ENCODE assay signal across 9 mouse cellular contexts in the genomic region with DNA sequence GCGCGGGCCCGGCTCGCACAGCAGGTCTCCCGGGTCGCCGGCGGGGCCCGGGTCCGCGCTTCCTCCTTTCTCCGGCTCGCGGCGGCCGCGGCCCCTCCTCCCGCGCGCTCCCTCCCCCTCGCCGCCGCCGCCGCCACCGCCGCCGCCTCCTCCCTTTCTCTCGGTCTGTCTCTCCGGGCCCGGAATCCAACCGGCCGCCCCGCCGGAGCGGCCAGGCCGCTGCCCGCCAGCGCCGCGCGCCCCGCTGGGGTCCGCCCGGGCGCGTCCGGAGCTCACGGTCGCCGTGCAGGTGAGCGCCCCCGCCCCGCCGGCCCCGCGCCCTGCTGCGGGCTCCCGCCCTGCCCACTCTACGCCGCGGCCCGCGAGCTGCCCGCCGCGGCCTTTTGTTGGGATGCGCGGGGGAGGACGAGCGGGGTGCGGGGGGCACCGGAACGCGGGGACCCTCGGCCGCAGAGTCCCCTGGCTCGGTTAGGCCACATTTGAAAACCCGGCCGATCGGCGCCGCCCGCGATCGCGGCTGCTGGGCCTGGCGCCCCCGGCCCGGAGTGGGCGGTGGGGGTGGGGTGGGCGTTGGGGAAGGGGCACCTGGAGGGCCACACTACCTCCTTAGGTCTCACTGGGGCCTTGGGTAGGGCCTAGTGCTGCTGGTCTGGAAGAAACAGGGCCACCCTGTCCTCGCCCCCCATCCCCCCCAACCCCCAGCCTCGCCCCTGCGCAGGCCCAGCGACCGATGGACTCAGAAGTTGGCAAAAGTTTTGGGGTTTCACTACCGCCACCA. TPM values are rescaled to one million over a fixed set of nuclear protein-coding genes. Genes with fewer than 3 reads are reported as not detected.
DNase-seq lines count a peak whose midpoint lies in the region; ATAC-seq and TF ChIP-seq lines count a peak whose summit lies in the region.
"Had no signal": no experiment of that assay in that cellular context is flagged by ENCODE, and none has a peak within 500 bp of the region (broad histone marks: within the 10 kb centered on the region; RNA-seq: fewer than 3 reads in every experiment).

No protein-coding gene starts in this region.

- no peaks in the 10 kb centered on the region for H3K9me3 ChIP-seq in embryonic facial prominence, embryonic 12.5 days
- H3K9me3 ChIP-seq in hindbrain, embryonic 10.5 days = no peaks in the 10 kb centered on the region
- H3K9me3 ChIP-seq in limb, embryonic 14.5 days (ENCODE audit: control insufficient read depth, low read length) = no peaks in the 10 kb centered on the region
- H3K9me3 ChIP-seq in neural tube, embryonic 12.5 days = no peaks in the 10 kb centered on the region

- H3K27me3 ChIP-seq in liver, adult 2 months (ENCODE audit: control insufficient read depth, insufficient read depth, low read length) = no peaks in the 10 kb centered on the region
- no peaks in the 10 kb centered on the region for H3K27me3 ChIP-seq in Patski
- no peaks in the 10 kb centered on the region for H3K27me3 ChIP-seq in embryonic facial prominence, embryonic 12.5 days
- H3K27me3 ChIP-seq in hindbrain, embryonic 10.5 days (ENCODE audit: insufficient read depth, poor library complexity, severe bottlenecking) = peaks cover 15% of the 10 kb centered on the region; the same call in 1 of the 2 replicates
- H3K27me3 ChIP-seq in limb, embryonic 14.5 days (ENCODE audit: control insufficient read depth, insufficient read depth, low read length) = no peaks in the 10 kb centered on the region
- H3K27me3 ChIP-seq in neural tube, embryonic 12.5 days (replicated peaks) = no peaks in the 10 kb centered on the region

- H3K27ac ChIP-seq in liver, adult 2 months (replicated peaks; ENCODE audit: insufficient read depth, low read depth, low read length) = no peak overlapping the region
- peak overlapping the region; percentile 94 for H3K27ac ChIP-seq in embryonic facial prominence, embryonic 12.5 days
- H3K27ac ChIP-seq in hindbrain, embryonic 10.5 days = peak overlapping the region; percentile 99
- peak overlapping the region; percentile 94 for H3K27ac ChIP-seq in limb, embryonic 14.5 days (replicated peaks; ENCODE audit: low read depth, low read length)
- peak overlapping the region; percentile 86 for H3K27ac ChIP-seq in neural tube, embryonic 12.5 days
- H3K27ac ChIP-seq: macrophage had no signal

- no peak for TF ChIP-seq POLR2A in liver, adult 2 months (IDR thresholded peaks at IDR 0.05; ENCODE audit: extremely low read depth, insufficient read depth, low read length)
- TF ChIP-seq POLR2A in limb, embryonic 14.5 days (IDR thresholded peaks at IDR 0.05; ENCODE audit: borderline replicate concordance, extremely low read depth, insufficient read depth, insufficient read length) = no peak

- H3K36me3 ChIP-seq in liver, adult 2 months (ENCODE audit: control insufficient read depth, insufficient read depth, low read length) = no peaks in the 10 kb centered on the region
- peaks cover 20% of the 10 kb centered on the region for H3K36me3 ChIP-seq in embryonic facial prominence, embryonic 12.5 days
- peaks cover 23% of the 10 kb centered on the region for H3K36me3 ChIP-seq in hindbrain, embryonic 10.5 days
- H3K36me3 ChIP-seq in limb, embryonic 14.5 days (ENCODE audit: control insufficient read depth, insufficient read depth, low read length) = peaks cover 16% of the 10 kb centered on the region
- H3K36me3 ChIP-seq in neural tube, embryonic 12.5 days = peaks cover 12% of the 10 kb centered on the region

- no peaks in the 10 kb centered on the region for H3K79me2 ChIP-seq in liver, adult 2 months (ENCODE audit: control insufficient read depth, insufficient read depth, low read length)

- POLR2A ChIA-PET in Patski (lab: Charles Lee) = interaction anchor here (0.6 to 1.8 kb wide), 8 partner anchors 10 to 209 kb away, joined by 3 to 12 read pairs (median 4); no protein-coding TSS in a partner anchor

- ATAC-seq in Patski = peak; percentile 5
- ATAC-seq in embryonic facial prominence, embryonic 12.5 days (ENCODE audit: insufficient number of reproducible peaks, insufficient read depth, low FRiP score, low TSS enrichment) = no peak; the same call in 1 of the 2 replicates
- peak; percentile 46 for ATAC-seq in limb, embryonic 14.5 days (ENCODE audit: low FRiP score, low read depth)
- ATAC-seq in neural tube, embryonic 12.5 days (ENCODE audit: low FRiP score, low read depth) = peak; percentile 30; the same call in 1 of the 2 replicates

- no peak for DNase-seq in liver, adult 2 months (ENCODE audit: extremely low read depth, low read depth, low spot score)
- DNase-seq in liver (no peak), Patski (ENCODE audit: low read depth, low spot score) (no peak)
- peak; percentile 58 for DNase-seq in hindbrain, embryonic 10.5 days (ENCODE audit: low spot score)
- no peak for DNase-seq in limb, embryonic 14.5 days (ENCODE audit: low spot score)
- DNase-seq in frontal cortex, adult 2 months (ENCODE audit: extremely low spot score in 1 of 2, low spot score in 1 of 2) = no peak

- H3K4me1 ChIP-seq in liver, adult 2 months (ENCODE audit: control insufficient read depth, insufficient read depth, low read length) = no peaks in the 10 kb centered on the region; the same call in none of the 2 replicates
- H3K4me1 ChIP-seq in embryonic facial prominence, embryonic 12.5 days = peaks cover 51% of the 10 kb centered on the region
- peaks cover 75% of the 10 kb centered on the region for H3K4me1 ChIP-seq in hindbrain, embryonic 10.5 days (replicated peaks)
- H3K4me1 ChIP-seq in limb, embryonic 14.5 days (ENCODE audit: control insufficient read depth, insufficient read depth, low read length) = peaks cover 30% of the 10 kb centered on the region
- H3K4me1 ChIP-seq in neural tube, embryonic 12.5 days = peaks cover 44% of the 10 kb centered on the region

- WGBS in liver, adult 2 months = 5% methylated on average over 47 of the region's 98 CpGs
- WGBS in embryonic facial prominence, embryonic 12.5 days = 1% methylated on average over 58 of the region's 98 CpGs
- 1% methylated on average over 65 of the region's 98 CpGs for WGBS in hindbrain, embryonic 10.5 days
- 1% methylated on average over 27 of the region's 98 CpGs for WGBS in limb, embryonic 14.5 days
- WGBS in neural tube, embryonic 12.5 days = 1% methylated on average over 70 of the region's 98 CpGs

- CTCF ChIA-PET in Patski (lab: Charles Lee) = interaction anchor here (2.4 kb wide), 1 partner anchor 34 kb away, joined by 6 read pairs; no protein-coding TSS in a partner anchor

- no peak for TF ChIP-seq CTCF in liver, adult 2 months (IDR thresholded peaks at IDR 0.05; ENCODE audit: low read depth, low read length)
- no peak for TF ChIP-seq CTCF in Patski (IDR thresholded peaks at IDR 0.05)

- in situ Hi-C loops in Patski (cut with MboI; ENCODE audit: low pct_unique_long_range_greater_than_20kb) = no loop called here

- peak overlapping the region; percentile 64 for H3K4me2 ChIP-seq in embryonic facial prominence, embryonic 12.5 days (replicated peaks)
- H3K4me2 ChIP-seq in limb, embryonic 14.5 days (replicated peaks; ENCODE audit: low read depth, low read length, severe bottlenecking) = peak overlapping the region; percentile 78
- H3K4me2 ChIP-seq in neural tube, embryonic 12.5 days (replicated peaks) = peak overlapping the region; percentile 90

- peak overlapping the region; percentile 50; the same call in 1 of the 2 replicates for H3K4me3 ChIP-seq in liver, adult 2 months (ENCODE audit: insufficient read depth, low read depth, low read length)
- H3K4me3 ChIP-seq in embryonic facial prominence, embryonic 12.5 days = peak overlapping the region; percentile 65
- H3K4me3 ChIP-seq in hindbrain, embryonic 10.5 days = peak overlapping the region; percentile 87
- peak overlapping the region; percentile 87 for H3K4me3 ChIP-seq in limb, embryonic 14.5 days (replicated peaks; ENCODE audit: low read length)
- H3K4me3 ChIP-seq in neural tube, embryonic 12.5 days = peak overlapping the region; percentile 88

- H3K9ac ChIP-seq in liver, adult 2 months (ENCODE audit: low read depth, low read length) = peak overlapping the region; percentile 77
- H3K9ac ChIP-seq in embryonic facial prominence, embryonic 12.5 days = peak overlapping the region; percentile 98
- peak overlapping the region; percentile 99 for H3K9ac ChIP-seq in limb, embryonic 14.5 days (ENCODE audit: low read depth, low read length, severe bottlenecking)
- peak overlapping the region; percentile 98 for H3K9ac ChIP-seq in neural tube, embryonic 12.5 days

RNA-seq across cellular contexts. Expression of gene Src, which starts 6.1 kb away (rescaled TPM):
- total RNA-seq in liver, adult 2 months (2014; rRNA removed) = 1.3 and 1.7 TPM in 2 replicates
- 3.2 and 5.6 TPM in 2 replicates for polyA plus RNA-seq in liver, adult 2 months (2012; rRNA removed)
- polyA plus RNA-seq in Patski (2021) = 76.9 TPM
- polyA plus RNA-seq in embryonic facial prominence, embryonic 12.5 days (2016; fragmentation: Nextera tagmentation; extraction: Ambion mirVana) = 30.8 and 37.3 TPM in 2 replicates
- 20.8 and 29.3 TPM in 2 replicates for polyA plus RNA-seq in hindbrain, embryonic 10.5 days (2016; fragmentation: Nextera tagmentation; extraction: Ambion mirVana)
- 43.6 and 56.3 TPM in 2 replicates for polyA plus RNA-seq in limb, embryonic 14.5 days (2012; rRNA removed)
- 15.9 and 17.2 TPM in 2 replicates for polyA plus RNA-seq in limb, embryonic 14.5 days (2014; fragmentation: Nextera tagmentation; extraction: Ambion mirVana)
- polyA plus RNA-seq in neural tube, embryonic 12.5 days (2016; fragmentation: Nextera tagmentation; extraction: Ambion mirVana) = 34.2 and 38.1 TPM in 2 replicates
- 82.0 and 91.2 TPM in 2 replicates for polyA plus RNA-seq in frontal cortex, adult 2 months (2012; rRNA removed)

RNA-seq across cellular contexts. Expression of gene Manbal, which starts 56.9 kb away (rescaled TPM):
- 3.3 and 3.8 TPM in 2 replicates for total RNA-seq in liver, adult 2 months (2014; rRNA removed)
- polyA plus RNA-seq in liver, adult 2 months (2012; rRNA removed) = 28.5 and 31.9 TPM in 2 replicates
- 63.9 TPM for polyA plus RNA-seq in Patski (2021)
- polyA plus RNA-seq in embryonic facial prominence, embryonic 12.5 days (2016; fragmentation: Nextera tagmentation; extraction: Ambion mirVana) = 78.5 and 82.8 TPM in 2 replicates
- polyA plus RNA-seq in hindbrain, embryonic 10.5 days (2016; fragmentation: Nextera tagmentation; extraction: Ambion mirVana) = 67.0 and 85.8 TPM in 2 replicates
- 80.4 and 82.3 TPM in 2 replicates for polyA plus RNA-seq in limb, embryonic 14.5 days (2012; rRNA removed)
- 47.1 and 52.8 TPM in 2 replicates for polyA plus RNA-seq in limb, embryonic 14.5 days (2014; fragmentation: Nextera tagmentation; extraction: Ambion mirVana)
- polyA plus RNA-seq in neural tube, embryonic 12.5 days (2016; fragmentation: Nextera tagmentation; extraction: Ambion mirVana) = 76.8 and 79.0 TPM in 2 replicates
- 98.3 and 103 TPM in 2 replicates for polyA plus RNA-seq in frontal cortex, adult 2 months (2012; rRNA removed)
